Mouse (Mus musculus): ENCODE results near the gene Fam198b.

GRCm38 (mm10) chr3:79903803-79904202 lies 19.5 kb downstream of the Fam198b start:
- TF ChIP-seq CTCF (IDR thresholded peaks at IDR 0.05) (no peak), EP300 (IDR thresholded peaks at IDR 0.05) (no peak)
